Mouse (Mus musculus) kidney, embryonic 16.5 days (tissue): ENCODE data around the gene Hsd17b1. TPM values are rescaled to one million over a fixed set of nuclear protein-coding genes. Genes with fewer than 3 reads are reported as not detected.

Source experiments
- ATAC-seq: fragments of 200-750 bp; cut with Nextera tagmentation; 2 replicates; pipeline ENCODE4 v1.8.0; 2017; ENCODE audit warnings: moderate TSS enrichment; ENCODE audit not compliant: low FRiP score, low TSS enrichment
- H3K27ac ChIP-seq: fragments of 300-500 bp; sonication (generic); 2 replicates; pipeline ENCODE4 v1.5.1; 2014; ENCODE audit warnings: low read length
- H3K27me3 ChIP-seq: fragments of 300-500 bp; sonication (generic); 2 replicates; pipeline ENCODE4 v1.6.1; 2014; ENCODE audit warnings: low read length, control low read depth, mixed read lengths; ENCODE audit not compliant: insufficient read depth
- H3K36me3 ChIP-seq: fragments of 300-500 bp; sonication (generic); 2 replicates; pipeline ENCODE4 v1.6.1; 2014; ENCODE audit warnings: low read length, control low read depth, mixed read lengths; ENCODE audit not compliant: insufficient read depth
- H3K4me1 ChIP-seq: fragments of 300-500 bp; sonication (generic); 2 replicates; pipeline ENCODE4 v1.6.1; 2014; ENCODE audit warnings: low read length, control low read depth, mixed read lengths; ENCODE audit not compliant: insufficient read depth
- H3K4me2 ChIP-seq: fragments of 300-500 bp; sonication (generic); replicated peaks from 2 replicates; pipeline ENCODE4 v1.6.1; 2014; ENCODE audit warnings: low read depth, low read length
- H3K4me3 ChIP-seq: fragments of 300-500 bp; sonication (generic); 2 replicates; pipeline ENCODE4 v1.5.1; 2014; ENCODE audit warnings: mild to moderate bottlenecking, low read length
- H3K9ac ChIP-seq: fragments of 300-500 bp; sonication (generic); replicated peaks from 2 replicates; pipeline ENCODE4 v1.6.1; 2014; ENCODE audit warnings: low read length
- H3K9me3 ChIP-seq: fragments of 300-500 bp; sonication (generic); 2 replicates; pipeline ENCODE4 v1.6.1; 2016; ENCODE audit warnings: low read length, control low read depth
- WGBS: fragments of 180-500 bp; shearing (Covaris S2); extraction: QIAGEN DNeasy Blood & Tissue Kit; methylation state at CpG from one replicate; pipeline ENCODE4 v1.1.7; 2014; 5-methylcytosine and 5-hydroxymethylcytosine counted together
- polyA plus RNA-seq: library from polyadenylated mRNA; unstranded; fragments of >200 nt; fragmentation: Nextera tagmentation; extraction: Ambion mirVana; gene quantifications from 2 replicates; pipeline ENCODE4 v1.2.1, GENCODE M21; 2015

The Hsd17b1 gene
- polyA plus RNA-seq, 1 experiment from 2014 or later, result 0.77 TPM

GRCm38 (mm10) chr11:101057860-101058259 is 20.4 kb upstream of the Hsd17b1 start:
- WGBS, result 38% methylated on average over 5 of the region's 5 CpGs
- H3K9ac ChIP-seq, result no peak overlapping the region
- H3K9me3 ChIP-seq, result peaks cover 7% of the 10 kb centered on the region; the same call in 1 of the 2 replicates
- no peak overlapping the region for H3K4me3 ChIP-seq
- peaks cover 6% of the 10 kb centered on the region; the same call in 1 of the 2 replicates for H3K36me3 ChIP-seq
- no peak for ATAC-seq
- H3K4me1 ChIP-seq, result peaks cover 33% of the 10 kb centered on the region
- H3K27ac ChIP-seq, result no peak overlapping the region
- H3K4me2 ChIP-seq, result no peak overlapping the region
- no peaks in the 10 kb centered on the region for H3K27me3 ChIP-seq

- peaks cover 3% of the 10 kb centered on the region; the same call in 1 of the 2 replicates for H3K9me3 ChIP-seq
- peak overlapping the region; percentile 56; the same call in 1 of the 2 replicates for H3K27ac ChIP-seq
- 35% methylated on average over 5 of the region's 5 CpGs for WGBS
- ATAC-seq, result 0 out of 2 replicates have a peak, but pooled peaks have one; percentile 1
- peak overlapping the region; percentile 33 for H3K9ac ChIP-seq
- no peaks in the 10 kb centered on the region for H3K27me3 ChIP-seq
- peaks cover 4% of the 10 kb centered on the region; the same call in 1 of the 2 replicates for H3K36me3 ChIP-seq
- H3K4me3 ChIP-seq, result no peak overlapping the region
- H3K4me1 ChIP-seq, result peaks cover 42% of the 10 kb centered on the region
- no peak overlapping the region for H3K4me2 ChIP-seq
These were observed 19.5 kb upstream of the Hsd17b1 start for GRCm38 (mm10) chr11:101058726-101059125.

- H3K9ac ChIP-seq, result peak overlapping the region; percentile 20; the same call in 1 of the 2 replicates
- H3K4me1 ChIP-seq, result peaks cover 49% of the 10 kb centered on the region
- 76% methylated on average over 10 of the region's 10 CpGs for WGBS
- no peaks in the 10 kb centered on the region for H3K9me3 ChIP-seq
- no peak for ATAC-seq
- H3K27me3 ChIP-seq, result no peaks in the 10 kb centered on the region
- H3K4me2 ChIP-seq, result no peak overlapping the region
- H3K4me3 ChIP-seq, result no peak overlapping the region
- H3K36me3 ChIP-seq, result no peaks in the 10 kb centered on the region
- H3K27ac ChIP-seq, result peak overlapping the region; percentile 73
These were observed 18.7 kb upstream of the Hsd17b1 start for GRCm38 (mm10) chr11:101059473-101059872.

DNA sequence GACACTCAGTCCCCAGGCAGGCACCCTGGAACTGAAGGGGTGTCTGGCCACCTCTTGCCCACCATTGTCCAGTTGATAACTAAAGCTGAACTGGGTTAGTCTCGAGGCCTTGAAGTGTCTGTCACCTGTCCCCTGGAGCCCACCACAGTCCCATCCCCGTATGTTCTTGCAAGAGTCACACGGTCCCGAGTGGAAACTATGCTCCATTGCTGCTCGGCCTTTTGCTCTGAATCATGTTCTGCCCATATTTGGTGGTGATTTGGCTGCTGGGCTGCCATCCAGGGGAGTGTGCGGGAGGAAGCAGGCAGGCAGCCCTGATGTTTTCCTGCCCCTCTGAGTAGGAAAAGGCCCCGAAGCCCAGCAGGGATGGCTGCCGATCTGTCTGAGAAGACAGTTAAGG is 18.1 kb upstream of the Hsd17b1 start:
- Histone ChIP-seq H3K36me3 (no peaks in the 10 kb centered on the region), H3K4me1 (peaks cover 51% of the 10 kb centered on the region), H3K27me3 (no peaks in the 10 kb centered on the region), H3K27ac (peak overlapping the region; percentile 73), H3K9ac (no peak overlapping the region), H3K9me3 (no peaks in the 10 kb centered on the region), H3K4me3 (no peak overlapping the region), H3K4me2 (no peak overlapping the region)
- 46% methylated on average over 8 of the region's 8 CpGs for WGBS
- 0 out of 2 replicates have a peak, but pooled peaks have one; percentile 32 for ATAC-seq

DNA sequence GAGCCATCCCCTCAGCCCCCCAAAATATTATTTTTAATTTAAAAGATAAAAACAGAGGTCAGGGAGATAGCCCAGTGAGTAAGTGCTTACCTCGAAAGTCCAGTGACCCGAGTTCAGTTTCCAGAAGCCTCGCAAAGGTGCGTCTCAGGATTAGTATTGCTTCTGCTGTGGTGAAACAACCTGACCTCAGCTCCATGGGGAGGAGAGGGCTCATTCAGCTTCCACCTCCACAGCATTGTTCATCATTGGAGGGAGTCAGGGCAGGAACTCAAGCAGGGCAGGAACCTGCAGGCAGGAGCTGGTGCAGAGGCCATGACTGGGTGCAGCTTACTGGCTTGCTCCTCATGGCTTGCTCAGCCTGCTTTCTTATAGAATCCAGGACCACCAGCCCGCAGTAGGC is 17.2 kb upstream of the Hsd17b1 start:
- H3K4me2 ChIP-seq, result no peak overlapping the region
- H3K9me3 ChIP-seq, result no peaks in the 10 kb centered on the region
- H3K9ac ChIP-seq, result no peak overlapping the region
- no peak for ATAC-seq
- H3K4me1 ChIP-seq, result peaks cover 51% of the 10 kb centered on the region
- H3K27me3 ChIP-seq, result no peaks in the 10 kb centered on the region
- no peak overlapping the region for H3K4me3 ChIP-seq
- 89% methylated on average over 5 of the region's 5 CpGs for WGBS
- no peaks in the 10 kb centered on the region for H3K36me3 ChIP-seq
- H3K27ac ChIP-seq, result 0 out of 2 replicates have a peak overlapping the region, but pooled peaks have one; percentile 73

DNA sequence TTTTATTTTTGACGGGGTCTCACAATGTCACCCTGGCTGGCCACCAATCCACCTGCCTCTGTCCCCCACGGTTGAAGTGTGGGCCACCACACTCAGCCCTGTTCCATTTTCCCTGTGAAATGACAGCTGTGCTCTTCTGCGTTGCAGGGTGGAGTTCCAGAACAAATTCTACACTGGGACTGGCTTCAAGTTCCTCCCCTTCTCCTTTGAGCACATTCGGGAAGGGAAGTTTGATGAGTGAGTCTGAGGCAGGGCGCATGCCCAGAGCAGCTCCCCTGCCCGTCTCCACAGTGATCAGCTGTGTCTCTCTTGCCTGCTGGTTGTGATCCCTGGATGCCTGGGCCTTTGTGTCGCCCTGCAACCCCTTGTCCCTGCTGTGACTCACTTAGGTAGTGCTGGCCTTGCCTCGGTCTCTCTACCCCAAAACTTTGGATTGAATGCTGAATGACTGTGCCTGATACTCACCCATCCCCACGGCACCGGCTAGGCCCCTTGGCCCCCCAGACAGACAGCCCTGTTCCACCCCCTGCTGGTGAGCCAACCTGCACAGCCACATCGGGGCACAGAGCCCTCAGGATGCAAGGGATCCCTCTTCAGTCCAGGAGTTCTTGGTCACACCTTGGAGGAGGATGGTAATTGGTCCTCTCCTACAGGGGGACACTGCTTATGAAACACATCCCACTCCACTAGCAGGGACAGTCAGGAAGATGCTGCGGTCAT is 15.9 kb upstream of the Hsd17b1 start:
- Histone ChIP-seq H3K27ac (peak overlapping the region; percentile 93; the same call in 1 of the 2 replicates), H3K9me3 (no peaks in the 10 kb centered on the region), H3K27me3 (no peaks in the 10 kb centered on the region), H3K9ac (no peak overlapping the region), H3K4me1 (peaks cover 55% of the 10 kb centered on the region), H3K4me2 (no peak overlapping the region), H3K36me3 (no peaks in the 10 kb centered on the region), H3K4me3 (no peak overlapping the region)
- WGBS, result 82% methylated on average over 12 of the region's 12 CpGs
- ATAC-seq, result no peak

DNA sequence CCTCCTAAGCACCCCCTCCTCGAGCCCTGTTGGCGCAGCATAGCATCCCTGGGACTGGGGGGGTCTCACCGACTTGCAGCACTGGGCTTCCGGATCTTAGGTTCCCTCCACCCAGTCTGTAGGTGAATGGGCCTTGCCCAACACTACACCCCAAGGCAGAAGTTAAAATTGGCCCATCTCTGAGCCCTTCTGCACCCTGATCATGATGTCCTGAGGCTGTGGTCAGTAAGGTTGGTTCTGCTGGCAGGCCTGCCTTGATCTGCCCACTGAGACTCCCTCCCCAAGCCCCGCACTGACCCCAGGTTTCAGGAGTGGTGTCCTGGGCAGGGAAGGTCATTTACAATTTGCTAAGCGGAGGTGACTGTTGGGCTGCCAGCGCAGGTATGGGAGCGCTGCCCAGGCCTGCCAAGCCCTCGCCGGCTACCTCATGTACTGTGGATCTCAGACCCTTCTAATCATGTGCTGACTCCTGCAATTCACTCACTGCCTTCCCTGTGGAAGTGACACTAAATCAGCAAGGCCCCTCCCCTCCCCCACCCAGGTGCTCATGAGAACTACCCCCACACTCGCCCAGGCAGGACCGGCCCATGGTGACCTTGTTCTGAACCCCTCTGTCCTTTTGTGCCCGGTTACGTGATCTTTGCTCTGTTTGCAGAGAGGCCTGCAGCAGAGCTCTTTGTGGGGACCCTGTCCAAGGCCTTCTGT is 15.1 kb upstream of the Hsd17b1 start:
- WGBS, result 59% methylated on average over 14 of the region's 14 CpGs
- Histone ChIP-seq H3K27me3 (no peaks in the 10 kb centered on the region), H3K4me1 (peaks cover 53% of the 10 kb centered on the region), H3K4me3 (no peak overlapping the region), H3K9ac (peak overlapping the region; percentile 30), H3K27ac (peak overlapping the region; percentile 93), H3K36me3 (no peaks in the 10 kb centered on the region), H3K4me2 (no peak overlapping the region), H3K9me3 (no peaks in the 10 kb centered on the region)
- ATAC-seq, result peak; percentile 8; the same call in 1 of the 2 replicates

DNA sequence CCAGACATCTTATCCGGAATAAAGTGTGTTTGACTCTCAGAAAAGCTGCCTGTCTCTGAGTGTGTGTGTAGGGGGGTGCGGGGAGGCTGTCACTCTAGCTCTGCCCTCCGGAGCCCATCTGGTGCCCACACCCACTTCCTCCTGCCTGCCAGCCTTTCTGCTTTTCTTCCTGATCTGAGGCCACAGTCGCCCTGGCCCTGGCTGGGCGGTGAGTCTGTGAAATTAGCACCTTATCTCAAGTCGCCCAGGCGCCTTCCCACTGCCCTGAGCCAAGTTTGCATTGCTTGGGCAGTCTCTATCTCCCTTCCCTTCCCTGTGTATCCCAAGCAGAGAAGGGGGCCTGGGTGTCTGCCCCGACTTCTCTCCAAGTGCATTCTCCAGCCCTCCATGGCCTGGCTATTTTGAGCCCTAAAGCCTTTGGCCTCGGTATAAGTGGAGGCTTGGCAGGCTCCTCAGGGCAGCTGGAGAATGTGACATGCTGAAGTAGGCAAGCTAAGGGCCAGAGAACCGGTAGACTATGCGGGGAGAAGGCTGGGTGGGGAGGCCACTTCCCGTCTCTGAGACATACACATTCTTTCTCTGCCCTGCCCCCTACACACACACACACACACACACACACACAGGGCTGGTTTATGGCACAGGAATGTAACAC is 14.4 kb upstream of the Hsd17b1 start:
- H3K4me3 ChIP-seq, result no peak overlapping the region
- WGBS, result 19% methylated on average over 12 of the region's 12 CpGs
- H3K9ac ChIP-seq, result peak overlapping the region; percentile 30
- no peaks in the 10 kb centered on the region for H3K9me3 ChIP-seq
- H3K36me3 ChIP-seq, result no peaks in the 10 kb centered on the region
- peak overlapping the region; percentile 93 for H3K27ac ChIP-seq
- no peak overlapping the region for H3K4me2 ChIP-seq
- H3K27me3 ChIP-seq, result peaks cover 1% of the 10 kb centered on the region; the same call in 1 of the 2 replicates
- peaks cover 46% of the 10 kb centered on the region for H3K4me1 ChIP-seq
- peak; percentile 62 for ATAC-seq

GRCm38 (mm10) chr11:101064462-101064861 is 13.7 kb upstream of the Hsd17b1 start:
- no peaks in the 10 kb centered on the region for H3K9me3 ChIP-seq
- peaks cover 43% of the 10 kb centered on the region for H3K4me1 ChIP-seq
- no peak overlapping the region for H3K4me3 ChIP-seq
- H3K36me3 ChIP-seq, result no peaks in the 10 kb centered on the region
- no peak overlapping the region; the same call in 1 of the 2 replicates for H3K9ac ChIP-seq
- no peak for ATAC-seq
- H3K27me3 ChIP-seq, result peaks cover 3% of the 10 kb centered on the region; the same call in 1 of the 2 replicates
- H3K4me2 ChIP-seq, result no peak overlapping the region
- WGBS, result 77% methylated on average over 4 of the region's 4 CpGs
- H3K27ac ChIP-seq, result peak overlapping the region; percentile 93
